Mouse (Mus musculus) pancreas, adult 10 weeks (tissue): ENCODE results near the gene Samd8. TPM values are rescaled to one million over a fixed set of nuclear protein-coding genes. Genes with fewer than 3 reads are reported as not detected.

Experiments used
- polyA plus RNA-seq: library from polyadenylated mRNA; stranded (reverse); fragments of 350-450 nt; fragmentation: Illumina TruSeq; extraction: RNeasy Lipid Tissue Mini Kit (QIAGEN cat#74804); gene quantifications from one replicate; pipeline ENCODE4 v1.2.3, GENCODE M21; 2015; ENCODE audit warnings: low read depth, low replicate concordance; ENCODE audit not compliant: insufficient read depth

The Samd8 gene
- 2.0 TPM for polyA plus RNA-seq

DNA sequence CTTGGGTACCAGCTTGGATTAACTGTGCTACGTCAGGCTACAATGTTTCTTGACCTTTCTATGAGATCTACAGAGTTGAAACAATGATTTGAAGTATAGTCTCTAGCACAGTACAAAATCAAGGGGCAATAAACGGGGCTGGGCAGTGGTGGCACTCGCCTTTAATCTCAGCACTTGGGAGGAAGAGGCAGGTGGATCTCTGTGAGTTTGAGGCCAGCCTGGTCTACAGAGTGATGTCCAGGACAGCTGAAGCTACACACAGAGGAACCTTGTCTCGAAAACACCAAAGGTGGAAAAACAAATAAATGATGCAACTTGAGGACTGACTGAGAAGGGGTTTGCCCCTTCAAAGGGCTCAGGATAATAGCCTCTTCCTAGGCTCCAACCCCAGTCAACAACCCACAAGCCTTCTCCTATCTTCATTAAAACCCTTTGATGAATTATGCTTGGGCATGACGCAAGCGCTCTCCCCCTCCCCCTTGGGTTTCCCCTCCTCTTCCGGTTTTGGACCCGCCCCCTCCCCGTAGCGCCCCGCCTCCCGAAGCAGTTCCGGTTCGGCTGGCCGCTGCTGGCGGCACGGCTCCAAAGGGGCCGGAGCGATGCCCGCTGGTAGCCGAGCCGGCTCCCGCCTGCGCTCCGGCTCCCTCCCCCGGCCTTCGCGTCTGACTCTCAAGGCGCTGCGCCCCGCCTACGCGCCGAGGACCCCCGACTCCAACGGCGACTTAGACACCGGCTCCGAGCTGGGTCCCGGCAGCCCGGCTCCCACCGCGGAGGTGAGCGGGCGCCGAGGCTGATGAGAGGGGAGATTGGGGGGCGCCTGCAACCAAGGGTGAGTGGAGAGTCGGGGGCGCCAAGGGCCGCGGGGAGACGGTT, at the start of gene Samd8:
Gene Samd8, plus strand, starts transcription at position 524 of the 873 bp plus-strand sequence.

DNA sequence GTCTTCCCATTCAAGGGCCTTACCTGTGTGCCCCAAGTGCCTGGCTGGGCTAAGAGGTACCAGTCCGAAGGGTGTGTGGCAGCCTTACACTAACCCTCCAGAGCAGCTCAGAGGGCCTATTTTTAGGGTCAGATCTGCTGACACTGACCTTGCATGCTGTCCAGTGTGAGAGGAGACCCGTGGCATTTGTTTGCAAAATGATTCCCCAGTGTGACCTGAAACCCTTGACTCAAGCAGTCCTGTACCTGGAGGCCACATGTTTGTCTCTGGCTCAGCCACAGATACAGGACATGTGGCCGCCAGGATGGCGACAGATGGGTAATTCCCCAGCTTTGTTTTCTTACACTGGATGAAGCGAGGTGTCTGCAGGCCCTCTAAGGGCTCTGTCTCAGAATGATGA, 35.8 kb upstream of the Samd8 start, which contains the start of gene Dupd1:
Gene Dupd1, minus strand, starts transcription at position 91 of the 400 bp plus-strand sequence.

DNA sequence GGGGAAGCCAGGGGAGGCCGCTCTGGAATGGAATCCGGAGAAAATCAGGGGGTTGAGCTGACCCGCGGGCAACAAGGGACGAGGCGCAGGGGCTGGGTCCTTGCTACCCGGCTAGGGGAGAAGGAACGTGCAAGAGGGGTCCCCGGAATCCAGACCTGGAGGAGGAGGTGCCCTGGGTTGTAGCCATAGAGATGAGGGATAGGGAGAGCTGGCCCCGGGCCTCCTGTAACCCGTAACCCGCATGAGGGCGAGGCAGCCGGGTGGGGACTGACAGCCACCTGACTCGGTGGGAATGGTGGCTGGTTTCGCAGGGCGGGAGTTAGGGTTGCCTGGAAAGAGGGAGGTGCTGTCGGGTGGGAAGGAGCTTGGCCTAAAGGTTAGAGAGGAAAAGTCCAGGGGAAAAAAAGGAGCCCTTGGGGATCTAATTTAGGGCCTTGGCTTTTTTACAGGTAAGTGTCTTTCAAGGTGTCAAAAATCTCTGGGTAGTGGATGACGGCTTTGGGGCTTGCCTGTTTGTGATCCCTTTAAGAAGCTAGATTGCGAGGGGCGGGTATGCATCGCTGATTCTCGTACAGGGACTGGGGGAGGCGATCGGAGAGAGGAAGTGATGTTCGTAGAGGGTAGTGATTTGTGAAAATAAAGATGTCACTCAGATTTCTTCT, 681 bp downstream of the Samd8 start, which contains the start of gene Dusp13:
Gene Dusp13, minus strand, starts transcription at position 301 of the 662 bp plus-strand sequence.

DNA sequence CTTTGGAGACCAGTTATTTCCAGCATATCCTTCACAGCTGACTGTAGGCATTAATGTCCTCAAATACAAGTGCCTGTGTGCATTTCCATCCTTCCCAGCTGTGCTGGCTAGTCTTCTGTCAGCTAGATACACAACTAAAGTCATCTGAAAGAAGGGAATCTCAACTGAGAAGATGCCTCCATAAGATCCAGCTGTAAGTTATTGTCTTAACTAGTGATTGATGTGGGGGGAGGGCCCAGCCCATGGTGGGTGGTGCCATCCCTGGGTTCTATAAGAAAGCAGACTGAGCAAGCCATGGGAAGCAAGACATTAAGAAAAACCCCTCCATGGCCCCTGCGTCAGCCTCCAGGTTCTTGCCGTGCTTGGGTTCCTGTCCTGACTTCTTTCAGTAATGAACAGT, 74.6 kb downstream of the Samd8 start, which contains the start of gene Vdac2:
Gene Vdac2, plus strand, starts transcription at position 301 of the 400 bp plus-strand sequence.

Other genes starting within 250 kb of the Samd8 start
- gene Dupd1, start 36.0 kb upstream of the Samd8 start, polyA plus RNA-seq: not detected
- gene Dusp13, start 650 bp downstream of the Samd8 start, polyA plus RNA-seq: not detected
- 31.5 TPM for gene Vdac2, start 74.7 kb downstream of the Samd8 start, polyA plus RNA-seq
- 11.6 TPM for gene Comtd1, start 98.4 kb downstream of the Samd8 start, polyA plus RNA-seq
- gene Zfp503, start 239.1 kb downstream of the Samd8 start, polyA plus RNA-seq: 5.4 TPM